Mouse (Mus musculus) left cerebral cortex, postnatal 4 days (tissue): ENCODE data around the gene Krt80. TPM values are rescaled to one million over a fixed set of nuclear protein-coding genes. Genes with fewer than 3 reads are reported as not detected.

Source experiments
- DNase-seq: peaks from one replicate; pipeline ENCODE4 v3.0.0-alpha.2; 2022
- intact Hi-C: fragments of 180-260 bp; cut with DNase I; formaldehyde crosslinking; loops from one replicate; pipeline ENCODE4 v1.15.1; 2025
- total RNA-seq, 2 experiments: library from RNA; stranded (reverse); gene quantifications; 2 replicates each; pipeline ENCODE4 v1.2.3; 2021

Krt80 gene
- total RNA-seq, 2 experiments from 2014 or later, result 0.46 to 0.60 TPM

- intact Hi-C loops, result no loop called here
- DNase-seq, result no peak
Observed at GRCm38 (mm10) chr15:101375956-101376775, 6.2 kb upstream of the Krt80 start.

- no peak for DNase-seq
- intact Hi-C loops, result no loop called here
Observed at GRCm38 (mm10) chr15:101374879-101375278, 4.9 kb upstream of the Krt80 start.

- intact Hi-C loops, result no loop called here
- no peak for DNase-seq
Observed at GRCm38 (mm10) chr15:101373286-101373898, 3.4 kb upstream of the Krt80 start.

- no peak for DNase-seq
Observed at GRCm38 (mm10) chr15:101372131-101372977, 2.4 kb upstream of the Krt80 start.

GRCm38 (mm10) chr15:101371141-101371985 is 1.4 kb upstream of the Krt80 start:
- intact Hi-C loops, result no loop called here

More at GRCm38 (mm10) chr15:101372131-101372977, 2.4 kb upstream of the Krt80 start:
- intact Hi-C loops, result no loop called here

GRCm38 (mm10) chr15:101369382-101370100 is 421 bp downstream of the Krt80 start:
- intact Hi-C loops, result no loop called here
- DNase-seq, result no peak

More at GRCm38 (mm10) chr15:101371141-101371985, 1.4 kb upstream of the Krt80 start:
- no peak for DNase-seq

GRCm38 (mm10) chr15:101368502-101369381 is 1.2 kb downstream of the Krt80 start:
- intact Hi-C loops, result no loop called here
- DNase-seq, result no peak

GRCm38 (mm10) chr15:101368015-101368414 is 1.9 kb downstream of the Krt80 start:
- intact Hi-C loops, result no loop called here
- no peak for DNase-seq

- intact Hi-C loops, result no loop called here
- no peak for DNase-seq
Observed at GRCm38 (mm10) chr15:101367497-101367896, 2.5 kb downstream of the Krt80 start.

- intact Hi-C loops, result no loop called here
- no peak for DNase-seq
Observed at GRCm38 (mm10) chr15:101366926-101367325, 3.0 kb downstream of the Krt80 start.

- DNase-seq, result no peak
- intact Hi-C loops, result no loop called here
Observed at GRCm38 (mm10) chr15:101366482-101366881, 3.5 kb downstream of the Krt80 start.

- intact Hi-C loops, result no loop called here
Observed at GRCm38 (mm10) chr15:101365721-101366120, 4.2 kb downstream of the Krt80 start.

GRCm38 (mm10) chr15:101364891-101365671 is 4.9 kb downstream of the Krt80 start:
- DNase-seq, result no peak
- intact Hi-C loops, result no loop called here

More at GRCm38 (mm10) chr15:101365721-101366120, 4.2 kb downstream of the Krt80 start:
- no peak for DNase-seq

- intact Hi-C loops, result no loop called here
- no peak for DNase-seq
Observed at GRCm38 (mm10) chr15:101364425-101364824, 5.5 kb downstream of the Krt80 start.

GRCm38 (mm10) chr15:101363933-101364332 is 6.0 kb downstream of the Krt80 start:
- intact Hi-C loops, result no loop called here
- no peak for DNase-seq

GRCm38 (mm10) chr15:101362393-101363010 is 7.5 kb downstream of the Krt80 start:
- intact Hi-C loops, result no loop called here
- DNase-seq, result no peak

- intact Hi-C loops, result no loop called here
Observed at GRCm38 (mm10) chr15:101355382-101355786, 14.6 kb downstream of the Krt80 start.

More at GRCm38 (mm10) chr15:101355382-101355786, 14.6 kb downstream of the Krt80 start:
- DNase-seq, result no peak
